Mouse (Mus musculus) gastrocnemius, postnatal 14 days (tissue): ENCODE measurements around the gene Sorcs1. TPM values are rescaled to one million over a fixed set of nuclear protein-coding genes. Genes with fewer than 3 reads are reported as not detected.
A peak's percentile ranks its signal among the peaks of the same experiment; 100 is the strongest.

Experiments
- DNase-seq: peaks from one replicate; pipeline ENCODE4 v3.0.0; 2021; ENCODE audit warnings: mixed read lengths
- intact Hi-C: fragments of 180-260 bp; cut with DNase I; formaldehyde crosslinking; loops from one replicate; pipeline ENCODE4 v1.15.1; 2025; ENCODE audit warnings: low total_unique reads
- long read RNA-seq, 2 experiments: library from polyadenylated mRNA; stranded (forward); transcript quantifications; one replicate each; pipeline ENCODE4 v2.0.0; 2021
- total RNA-seq, 2 experiments: library from RNA; stranded (reverse); gene quantifications; 2 replicates each; pipeline ENCODE4 v1.2.3; 2021

Sorcs1 gene
- 1 to 10 TPM in 1 of 2 experiments, under 1 TPM in 1; 0.84 to 2.0 TPM for total RNA-seq
- long read RNA-seq, experiment 1 = 0 reads
- long read RNA-seq, experiment 2 = 0 reads

DNA sequence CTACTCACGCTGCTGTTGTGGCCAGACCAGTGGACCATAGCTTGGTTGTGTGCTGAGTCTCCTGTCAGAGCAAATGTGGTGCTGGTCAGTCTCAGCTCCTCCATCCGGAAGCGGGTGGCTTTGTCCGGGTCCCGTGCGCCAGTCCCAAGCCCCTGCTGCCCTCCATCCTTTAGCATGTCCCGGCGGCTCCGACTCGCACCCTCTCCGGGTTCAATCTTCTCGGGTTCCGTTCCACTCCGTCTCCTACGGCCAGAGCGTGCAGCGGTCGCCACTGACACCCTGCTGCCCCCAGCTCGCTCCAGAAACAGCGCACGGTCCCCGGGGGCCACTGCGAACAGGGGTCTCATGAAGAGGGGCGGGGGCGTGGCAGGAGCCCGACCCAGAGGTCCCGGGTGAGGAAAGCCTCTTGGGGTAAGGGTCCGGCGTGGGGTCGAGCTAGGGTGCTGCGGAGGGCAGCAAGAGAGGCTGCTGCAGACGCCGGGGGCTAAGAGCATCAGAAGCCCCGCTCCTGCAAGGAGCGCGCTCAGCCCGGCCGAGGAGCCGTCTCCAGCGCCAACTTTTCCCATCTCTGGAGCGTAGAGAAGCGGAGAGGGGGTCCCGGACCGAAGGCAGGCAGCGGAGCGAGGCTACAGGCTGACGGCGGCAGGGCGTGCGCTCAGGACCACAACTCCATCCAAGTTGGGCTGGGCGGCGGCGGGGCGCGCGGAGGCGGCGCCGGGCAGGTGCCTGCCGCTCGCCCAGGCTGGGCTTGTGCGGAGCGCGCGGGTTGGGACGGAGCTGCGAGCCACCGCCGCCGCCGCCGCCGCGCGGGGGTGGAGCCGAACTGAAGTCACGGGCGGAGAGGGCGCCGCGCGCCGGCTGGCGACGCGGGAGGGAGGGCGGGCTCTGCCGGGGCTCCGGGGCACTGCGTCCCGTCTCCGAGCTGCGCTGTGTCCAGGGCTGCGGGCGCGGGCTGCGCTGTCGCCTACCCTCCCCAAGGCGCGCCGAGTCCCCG, at the start of gene Sorcs1:
TSS of gene Sorcs1 (minus strand) at position 744 of the 994 bp plus-strand sequence.
- intact Hi-C loops = no loop called here
- peak; percentile 27 for DNase-seq

DNA sequence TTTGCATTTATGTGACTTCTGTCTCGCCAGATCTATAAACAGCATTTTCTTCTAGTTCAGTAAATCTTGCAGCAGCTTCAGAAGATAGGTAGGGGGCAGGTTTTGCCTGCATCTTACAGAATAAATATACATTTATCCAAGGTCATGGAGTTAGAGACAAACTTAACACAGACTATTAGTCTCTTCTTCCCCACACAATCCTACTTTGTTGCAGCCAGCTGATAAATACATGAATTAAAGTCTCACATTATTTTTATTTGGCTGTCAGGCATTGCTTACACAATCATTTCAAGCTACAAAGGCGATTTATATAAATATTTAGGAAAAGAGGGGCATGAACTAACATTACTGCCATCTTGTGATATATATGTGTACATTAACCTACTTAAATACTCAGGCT, 4.8 kb upstream of the Sorcs1 start:
- no peak for DNase-seq
- intact Hi-C loops = no loop called here

DNA sequence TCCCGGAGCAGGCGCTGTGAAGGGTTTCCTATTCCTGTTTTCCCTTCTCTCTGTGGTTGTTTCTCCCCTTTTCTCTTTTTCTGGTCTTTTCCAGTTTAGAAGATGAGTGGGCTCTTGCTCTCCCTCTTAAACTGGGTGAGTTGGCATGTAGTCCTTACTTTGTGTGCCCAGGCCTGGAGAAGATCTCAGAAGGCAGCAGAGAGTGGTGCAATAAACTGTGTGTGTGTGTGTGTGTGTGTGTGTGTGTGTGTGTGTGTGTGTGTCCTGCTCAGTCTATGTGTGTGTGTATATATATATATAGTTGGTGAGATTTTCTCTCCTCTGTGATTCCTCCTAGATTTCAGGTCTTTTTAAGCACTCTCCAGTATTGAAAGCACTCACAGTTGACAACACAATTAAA, 500 bp upstream of the Sorcs1 start:
- no peak for DNase-seq
- intact Hi-C loops = no loop called here

DNA sequence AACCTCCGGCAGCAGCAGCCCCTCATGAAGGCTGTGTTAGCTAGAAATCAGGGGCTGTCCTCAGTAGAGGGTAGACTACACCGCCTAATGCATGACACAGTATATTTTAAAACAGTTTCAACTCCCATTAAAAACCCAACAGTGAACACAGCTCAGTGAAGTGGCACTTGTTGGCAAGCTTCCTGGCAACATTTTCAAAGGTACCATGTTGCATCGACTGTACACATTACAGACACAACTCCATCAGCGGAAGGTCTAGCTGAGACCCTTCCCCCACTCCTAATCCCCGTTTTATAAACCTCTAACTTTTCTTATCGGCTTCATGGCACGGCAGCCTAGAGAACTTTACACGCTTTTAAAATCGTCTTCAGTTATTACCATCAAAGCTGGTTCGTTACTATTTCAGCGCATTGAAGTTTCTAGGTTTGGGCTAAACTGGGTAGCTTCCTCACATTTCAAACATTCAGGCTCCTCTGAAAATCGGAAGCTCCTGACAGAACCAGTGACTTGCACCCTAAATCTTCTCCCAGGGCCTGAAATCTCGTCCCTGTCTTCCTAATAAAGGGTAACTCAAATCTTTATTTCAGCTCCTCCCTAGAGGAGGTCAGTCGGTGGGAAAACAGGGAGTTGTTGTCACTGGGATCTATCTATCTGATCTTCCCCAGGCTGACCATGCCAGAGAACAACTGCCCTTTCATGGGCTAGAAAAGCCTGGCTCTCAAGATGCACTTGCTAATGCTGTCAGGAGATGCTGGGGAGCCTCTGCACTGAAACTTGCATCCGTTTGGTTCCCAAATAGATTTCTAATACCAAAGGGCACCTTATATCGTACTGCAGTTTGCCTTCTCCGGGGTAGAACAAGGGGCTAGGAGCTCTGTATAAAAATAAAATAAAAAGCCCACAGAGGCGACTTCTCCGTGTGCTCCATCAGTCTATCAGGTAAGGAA, 1.6 kb downstream of the Sorcs1 start:
- DNase-seq = no peak
- intact Hi-C loops = no loop called here

DNA sequence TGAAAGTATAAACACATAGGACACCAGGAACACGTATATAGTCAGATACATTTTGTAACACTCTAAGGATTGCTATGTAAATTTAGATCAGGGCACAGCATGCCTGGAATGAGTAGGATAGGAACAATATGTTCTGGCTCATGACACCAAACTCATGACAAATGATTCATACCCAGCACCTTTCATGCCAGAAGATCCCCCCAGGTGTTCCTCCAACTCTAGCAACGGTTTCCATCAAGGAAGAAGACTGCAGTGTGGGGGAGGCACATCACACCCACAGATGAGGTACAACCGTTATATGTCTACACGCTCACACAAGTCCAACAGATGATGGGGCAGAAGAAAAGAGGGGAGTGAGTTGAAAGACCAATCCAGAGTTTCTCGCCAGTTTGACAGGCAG, 3.5 kb downstream of the Sorcs1 start:
- intact Hi-C loops = no loop called here
- DNase-seq = no peak

DNA sequence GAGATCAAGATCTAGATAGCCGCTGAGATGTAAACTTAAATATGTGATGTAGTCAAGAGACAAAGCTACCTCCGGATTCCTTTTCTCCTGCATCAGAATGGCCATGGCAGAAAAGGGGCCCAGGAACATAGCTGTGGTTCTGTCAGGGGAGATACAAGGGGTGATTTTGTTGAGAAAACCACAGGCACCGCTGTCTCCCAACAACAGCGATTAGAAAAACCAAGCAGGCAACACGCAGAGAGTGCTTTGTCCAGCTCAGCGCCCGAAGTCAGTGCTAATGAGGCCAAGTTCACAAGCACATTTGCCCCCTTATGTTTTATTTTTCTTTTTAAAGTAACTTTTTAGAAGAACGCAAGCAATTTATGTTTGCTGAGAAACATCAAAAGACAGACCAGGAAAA, 10.9 kb downstream of the Sorcs1 start:
- no peak for DNase-seq
- intact Hi-C loops = no loop called here

DNA sequence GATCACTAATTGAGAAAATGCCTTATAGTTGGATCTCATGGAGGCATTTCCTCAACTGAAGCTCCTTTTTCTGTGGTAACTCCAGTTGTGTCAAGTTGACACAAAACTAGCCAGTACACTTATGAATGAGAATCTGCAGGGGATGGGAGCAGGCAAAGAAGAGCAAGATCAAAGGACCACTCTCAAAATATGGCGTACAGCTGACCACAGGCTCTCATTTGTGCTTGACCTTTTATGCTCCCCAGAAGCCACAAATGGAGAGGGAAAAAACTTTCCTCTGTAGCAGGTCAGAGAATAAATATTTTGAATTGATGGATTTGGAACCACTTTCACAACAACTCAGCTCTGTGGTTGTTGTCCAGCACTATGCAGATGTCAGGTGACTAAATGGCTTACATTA, 14.1 kb downstream of the Sorcs1 start:
- no peak for DNase-seq
- intact Hi-C loops = no loop called here

DNA sequence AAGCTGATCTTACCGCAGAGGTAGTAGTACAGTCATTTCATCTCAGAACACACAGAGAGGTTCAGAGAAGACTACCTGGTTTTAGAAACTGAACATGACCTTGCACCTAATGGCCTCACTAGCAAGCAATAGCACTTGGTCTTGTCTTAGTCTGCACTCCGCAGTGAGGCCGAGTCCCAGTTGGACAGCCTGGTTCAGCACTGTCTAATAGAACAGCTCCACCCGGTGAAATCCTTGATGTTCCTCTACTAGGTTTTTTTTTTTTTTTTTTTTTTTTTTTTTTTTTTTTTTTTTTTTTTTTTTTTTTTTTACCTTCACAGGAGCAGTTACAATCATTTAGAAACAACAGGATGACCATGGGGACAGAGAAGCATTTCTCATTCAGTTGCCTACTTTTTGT, 19.3 kb downstream of the Sorcs1 start:
- intact Hi-C loops = no loop called here
- no peak for DNase-seq

DNA sequence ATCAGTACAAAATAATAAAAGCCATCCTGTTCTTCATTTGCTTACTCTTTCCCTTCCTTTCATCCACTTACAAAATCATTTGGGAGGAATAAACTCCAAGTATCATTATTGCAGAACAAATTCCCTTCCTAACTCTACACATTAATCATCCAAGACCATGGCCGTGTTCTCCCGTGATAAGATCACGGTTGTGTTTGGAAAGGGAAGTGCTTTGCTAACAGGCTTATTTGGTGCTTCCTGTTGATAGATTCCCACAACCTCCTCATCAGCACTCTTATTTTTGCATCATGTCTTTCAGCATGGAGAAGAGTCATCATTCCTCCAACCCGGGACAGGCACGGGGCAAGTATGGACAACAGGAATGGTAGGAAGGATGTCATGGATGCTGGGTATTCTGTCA, 25.7 kb downstream of the Sorcs1 start:
- DNase-seq = no peak
- intact Hi-C loops = no loop called here

DNA sequence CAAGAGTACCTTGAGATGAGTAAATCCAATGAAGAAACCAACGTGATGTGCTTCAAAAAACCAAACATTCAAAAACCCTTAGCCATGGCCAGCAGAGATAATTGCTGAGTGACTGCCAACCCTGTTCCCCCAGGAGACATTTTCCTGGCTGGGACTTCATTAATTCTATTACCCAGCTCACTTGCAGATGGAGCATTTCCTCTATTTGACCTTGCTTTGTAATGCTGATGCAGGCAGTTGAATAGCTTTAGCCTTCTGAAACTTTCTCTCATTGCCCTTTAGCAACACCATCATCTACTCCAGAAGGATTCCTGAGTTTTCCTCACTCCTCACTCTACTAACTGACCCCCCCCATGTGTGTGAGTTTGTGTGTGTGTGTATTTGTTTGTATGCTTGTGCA, 34.6 kb downstream of the Sorcs1 start:
- no peak for DNase-seq

DNA sequence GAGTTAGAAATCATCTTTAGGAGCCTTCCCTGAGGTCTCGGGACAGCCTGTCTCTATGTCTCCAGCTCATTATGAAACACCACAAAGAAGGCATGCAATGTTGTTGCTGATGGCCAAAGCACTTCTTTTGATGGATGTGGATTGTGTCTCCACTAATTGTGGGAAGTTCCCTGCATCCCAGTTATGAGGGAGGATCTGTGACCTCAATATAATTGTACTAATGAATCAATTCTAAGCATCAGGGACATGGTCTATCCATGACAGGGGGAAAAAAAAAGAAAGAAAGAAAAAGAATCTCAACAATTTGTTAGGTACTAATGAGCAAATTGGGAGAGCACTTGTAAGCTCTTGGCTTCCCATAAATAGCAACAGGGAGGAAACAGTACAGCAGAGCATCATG, 36.3 kb downstream of the Sorcs1 start:
- intact Hi-C loops = no loop called here
- no peak for DNase-seq

More for the DNA sequence above, 34.6 kb downstream of the Sorcs1 start:
- intact Hi-C loops = no loop called here

DNA sequence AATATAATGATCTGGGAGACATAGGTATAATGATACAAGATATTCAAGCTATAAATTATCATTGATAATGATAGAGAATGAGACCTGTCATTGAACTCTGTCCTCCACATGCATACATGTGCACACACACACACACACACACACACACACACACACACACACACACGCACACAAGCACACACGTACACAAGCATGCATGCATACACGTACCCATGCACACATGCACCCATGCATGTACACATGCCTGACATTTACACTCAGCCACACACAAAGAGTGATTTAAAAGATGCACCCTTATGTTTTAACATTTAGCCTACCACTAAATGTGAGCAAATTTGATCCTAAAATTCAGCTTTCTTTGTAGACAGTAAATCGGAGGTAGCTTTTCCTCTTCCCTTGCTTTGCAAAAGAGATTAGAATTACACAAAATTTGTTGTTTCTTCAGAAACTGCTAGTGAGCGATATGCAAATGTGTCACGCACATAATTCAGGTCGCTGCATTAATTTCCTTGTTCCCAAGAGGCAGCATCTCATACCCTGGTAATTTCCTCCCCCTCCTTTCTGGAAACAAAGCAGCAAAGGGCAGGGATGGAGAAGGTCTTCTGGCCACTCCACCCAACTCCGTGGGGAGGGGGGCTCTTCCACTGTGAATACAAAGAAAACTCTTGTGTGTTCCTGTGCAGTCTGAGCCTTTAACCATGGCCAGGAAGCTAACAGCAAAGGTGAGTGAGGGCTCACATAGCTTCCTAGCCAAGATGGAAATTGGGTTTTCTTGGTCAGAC, 38.0 kb downstream of the Sorcs1 start:
- intact Hi-C loops = no loop called here
- DNase-seq = no peak

DNA sequence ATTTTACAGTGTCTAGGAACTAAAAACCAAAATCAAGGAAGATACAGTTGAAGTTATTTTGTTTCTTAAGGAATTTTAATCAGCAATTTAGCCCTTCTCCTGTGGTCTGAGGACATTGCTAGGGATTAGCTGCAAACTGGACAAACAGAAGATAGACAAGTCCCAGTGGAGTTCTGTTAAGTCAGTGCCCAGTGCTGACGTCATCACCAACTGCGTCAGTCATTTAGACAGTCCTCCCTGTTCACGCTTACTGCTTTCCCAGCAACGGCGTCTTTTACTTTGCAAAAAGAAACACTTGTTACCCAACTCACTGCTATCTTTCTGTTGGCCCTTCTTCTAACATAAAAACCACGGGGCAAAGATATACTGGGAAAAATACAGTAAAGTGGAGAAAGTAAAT, 40.3 kb downstream of the Sorcs1 start:
- no peak for DNase-seq

DNA sequence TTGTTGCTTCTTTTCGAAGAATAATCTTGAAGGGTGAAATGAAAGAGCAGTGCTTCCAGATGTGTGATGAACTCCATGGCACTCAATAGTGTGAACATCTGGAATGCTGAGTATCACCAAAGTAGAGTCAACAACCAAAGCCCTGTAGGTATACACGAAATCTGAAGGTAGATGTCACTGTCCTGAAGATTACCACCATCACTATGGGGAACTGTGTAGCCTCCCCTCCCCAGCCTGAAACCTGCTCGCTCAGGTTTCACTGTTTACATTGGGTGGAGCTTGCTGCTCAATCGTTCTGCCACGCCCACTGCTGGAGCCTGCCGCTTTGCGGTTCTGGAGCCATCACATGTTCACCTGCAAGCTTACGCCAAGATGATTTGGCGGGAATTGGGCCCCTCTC, 64.4 kb downstream of the Sorcs1 start:
- intact Hi-C loops = no loop called here

More for the DNA sequence above, 40.3 kb downstream of the Sorcs1 start:
- intact Hi-C loops = no loop called here

DNA sequence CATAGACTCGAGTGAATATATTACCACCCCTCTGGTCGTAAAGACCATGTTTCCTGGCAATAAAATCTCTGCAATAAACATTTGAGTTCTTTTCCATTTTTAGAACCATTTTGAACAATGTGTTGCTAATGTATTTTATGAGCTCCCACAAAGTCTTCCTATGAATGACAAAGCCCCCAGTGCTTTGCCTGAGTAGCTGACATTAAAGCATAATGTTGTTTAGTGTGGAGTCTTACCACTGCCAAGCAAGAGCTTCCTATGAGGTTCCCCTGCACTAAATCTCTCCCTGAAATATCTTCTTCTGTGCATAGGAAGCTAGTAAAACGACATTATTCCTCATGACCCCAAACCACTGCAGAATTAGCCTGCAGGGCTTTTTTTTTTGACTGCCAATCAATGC, 66.8 kb downstream of the Sorcs1 start:
- intact Hi-C loops = no loop called here
- DNase-seq = no peak

More for the DNA sequence above, 64.4 kb downstream of the Sorcs1 start:
- no peak for DNase-seq

DNA sequence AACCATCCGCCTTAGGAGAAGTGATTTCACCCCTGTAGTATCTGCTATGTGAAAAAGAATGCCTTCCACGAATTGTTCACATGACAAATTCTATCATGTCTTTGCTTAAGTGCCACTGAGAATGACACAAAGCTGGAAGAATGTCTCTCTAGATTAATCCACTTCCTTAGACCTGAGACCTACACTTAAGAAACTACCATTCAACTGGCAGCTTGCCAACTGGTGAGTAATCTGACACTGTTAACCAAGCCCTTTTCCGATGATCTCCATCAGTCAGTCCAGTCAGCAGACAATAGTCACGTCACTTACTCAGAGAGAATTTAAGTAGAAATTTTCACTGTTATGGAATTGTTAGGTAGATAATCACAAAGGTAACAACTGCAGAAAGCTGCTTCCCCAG, 74.6 kb downstream of the Sorcs1 start:
- intact Hi-C loops = no loop called here
- no peak for DNase-seq

DNA sequence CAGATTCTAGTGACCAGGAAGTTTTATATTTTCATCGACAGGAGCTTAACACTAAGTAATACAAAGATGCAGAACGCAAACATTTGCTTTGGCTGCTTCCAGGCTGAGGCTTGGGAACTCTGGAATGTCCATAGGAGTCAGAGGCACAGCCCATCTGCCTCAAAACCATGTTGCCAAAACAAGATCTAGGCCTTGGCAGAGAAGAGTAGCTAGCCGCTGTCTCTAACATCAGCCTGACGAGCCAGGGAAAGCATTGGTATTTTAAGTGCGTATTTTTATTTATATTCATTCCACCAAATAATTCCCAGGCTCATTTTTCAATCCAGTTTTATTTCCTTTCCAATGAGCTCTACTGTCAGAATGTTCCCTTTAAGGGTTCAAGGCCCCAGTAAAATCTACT, 75.1 kb downstream of the Sorcs1 start:
- intact Hi-C loops = no loop called here

DNA sequence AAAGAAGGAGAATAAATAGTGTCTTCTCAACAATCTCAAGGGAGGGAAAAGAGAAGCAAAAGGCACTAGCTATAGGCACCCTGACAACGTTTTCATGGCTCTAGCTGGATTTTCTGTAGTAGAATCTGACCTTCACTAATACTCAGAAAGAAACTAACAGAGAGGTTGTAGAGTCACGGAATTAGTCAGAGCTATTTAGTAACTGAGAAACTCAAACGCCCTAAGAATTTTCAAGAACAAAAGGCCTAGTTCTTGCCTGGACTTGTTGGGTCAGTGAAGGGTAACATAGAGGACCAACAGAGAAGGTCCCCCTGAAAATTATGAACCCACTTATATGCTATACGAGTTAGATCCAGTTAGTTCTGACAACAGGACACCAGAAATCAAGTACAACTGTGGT, 81.1 kb downstream of the Sorcs1 start:
- DNase-seq = no peak
- intact Hi-C loops = no loop called here

More for the DNA sequence above, 75.1 kb downstream of the Sorcs1 start:
- no peak for DNase-seq

DNA sequence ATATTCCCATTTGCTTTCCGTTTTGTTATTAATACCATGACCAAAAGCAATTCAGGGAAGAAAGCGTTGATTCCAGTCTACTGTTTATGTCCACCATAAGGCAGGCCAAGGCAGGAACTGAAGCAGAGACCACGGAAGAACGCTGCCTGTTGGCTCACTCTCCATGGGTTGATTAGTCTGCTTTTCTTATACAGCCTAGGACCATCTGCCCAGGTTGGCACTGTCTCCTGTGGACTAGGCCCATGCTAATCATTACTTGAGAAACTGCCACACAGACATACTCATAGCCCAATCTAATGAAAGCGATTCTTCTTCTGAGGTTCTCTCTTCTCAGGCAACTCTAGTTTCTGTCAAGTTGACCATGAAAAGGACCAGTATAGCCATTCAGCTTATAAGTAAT, 92.3 kb downstream of the Sorcs1 start:
- no peak for DNase-seq
- intact Hi-C loops = no loop called here
